Mouse (Mus musculus) kidney, adult 2 months (tissue): ENCODE data around the gene Cd302. TPM values are rescaled to one million over a fixed set of nuclear protein-coding genes. Genes with fewer than 3 reads are reported as not detected.

Source experiments
- DNase-seq: peaks from one replicate; pipeline ENCODE4 v3.0.0; 2021
- H3K27ac ChIP-seq: fragments of 200-500 bp; 2 replicates; pipeline ENCODE4 v1.5.1; 2012; ENCODE audit warnings: low read depth, low read length, control low read depth, inconsistent platforms; ENCODE audit not compliant: insufficient read depth
- H3K27me3 ChIP-seq: fragments of 200-500 bp; replicated peaks from 2 replicates; pipeline ENCODE4 v1.6.1; 2012; ENCODE audit warnings: mild to moderate bottlenecking, moderate library complexity, low read length, inconsistent platforms; ENCODE audit not compliant: control insufficient read depth, insufficient read depth
- H3K36me3 ChIP-seq: fragments of 200-500 bp; 2 replicates; pipeline ENCODE4 v1.6.1; 2012; ENCODE audit warnings: mild to moderate bottlenecking, moderate library complexity, low read length, inconsistent platforms; ENCODE audit not compliant: control insufficient read depth, insufficient read depth
- H3K4me1 ChIP-seq: fragments of 200-500 bp; 2 replicates; pipeline ENCODE4 v1.6.1; 2011; ENCODE audit warnings: low read length; ENCODE audit not compliant: control insufficient read depth, insufficient read depth
- H3K4me3 ChIP-seq: fragments of 200-500 bp; 2 replicates; pipeline ENCODE4 v1.5.1; 2011; ENCODE audit warnings: mild to moderate bottlenecking, low read depth, low read length, control low read depth; ENCODE audit not compliant: insufficient read depth
- CTCF ChIP-seq: fragments of 200-500 bp; conservative IDR thresholded peaks from 2 replicates; pipeline ENCODE4 v1.5.1; 2011; ENCODE audit warnings: low read depth, mild to moderate bottlenecking, control low read depth, low read length, moderate library complexity, mixed read lengths; ENCODE audit not compliant: insufficient read depth, insufficient read length
- POLR2A ChIP-seq: fragments of 200-500 bp; IDR thresholded peaks from one replicate; pipeline ENCODE4 v1.6.1; 2011; ENCODE audit warnings: low read depth, low read length, control low read depth
- WGBS: fragments of 180-500 bp; shearing (Covaris S2); methylation state at CpG from one replicate; pipeline ENCODE4 v1.1.7; 2018; 5-methylcytosine and 5-hydroxymethylcytosine counted together
- polyA plus RNA-seq: library from polyadenylated mRNA; depleted of rRNA; stranded (reverse); fragments of >200 nt; gene quantifications from 2 replicates; pipeline ENCODE4 v1.2.3, GENCODE M21; 2012

Cd302 gene
- polyA plus RNA-seq, 1 experiment: 47.4 TPM

- TF ChIP-seq POLR2A (no peak), CTCF (no peak)
Observed at GRCm38 (mm10) chr2:60298266-60298665, 14.0 kb upstream of the Cd302 start.

DNA sequence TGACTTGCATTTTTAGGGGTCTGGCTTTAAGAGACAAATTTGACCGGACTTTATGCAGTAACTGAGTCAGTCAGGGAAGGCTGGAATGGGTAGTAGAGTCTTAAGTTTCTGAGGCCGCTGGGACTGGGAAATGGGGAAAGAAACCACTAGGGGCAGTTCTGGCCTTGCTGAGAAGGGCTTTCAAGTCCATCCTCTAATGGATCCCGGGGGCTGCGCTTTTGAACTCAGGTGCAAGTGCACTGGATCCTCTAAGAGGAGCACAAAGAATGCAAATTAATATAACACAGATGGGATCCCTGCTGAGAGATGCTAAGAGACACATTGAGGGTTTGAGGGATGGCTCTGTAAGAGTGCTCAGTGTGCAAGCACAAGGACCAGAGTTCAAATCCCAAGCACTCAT is 7.1 kb upstream of the Cd302 start:
- TF ChIP-seq CTCF (no peak), POLR2A (no peak)
- no peaks in the 10 kb centered on the region; the same call in 1 of the 2 replicates for H3K4me1 ChIP-seq
- H3K27me3 ChIP-seq: no peaks in the 10 kb centered on the region
- DNase-seq: no peak
- no peaks in the 10 kb centered on the region for H3K36me3 ChIP-seq
- H3K4me3 ChIP-seq: no peak overlapping the region
- WGBS: 88% methylated on average over 4 of the region's 4 CpGs
- H3K27ac ChIP-seq: no peak overlapping the region

More at GRCm38 (mm10) chr2:60298266-60298665, 14.0 kb upstream of the Cd302 start:
- no peaks in the 10 kb centered on the region for H3K36me3 ChIP-seq
- no peaks in the 10 kb centered on the region for H3K27me3 ChIP-seq
- no peak for DNase-seq
- H3K4me1 ChIP-seq: no peaks in the 10 kb centered on the region
- 83% methylated on average over 3 of the region's 3 CpGs for WGBS
- H3K27ac ChIP-seq: no peak overlapping the region
- no peak overlapping the region for H3K4me3 ChIP-seq

DNA sequence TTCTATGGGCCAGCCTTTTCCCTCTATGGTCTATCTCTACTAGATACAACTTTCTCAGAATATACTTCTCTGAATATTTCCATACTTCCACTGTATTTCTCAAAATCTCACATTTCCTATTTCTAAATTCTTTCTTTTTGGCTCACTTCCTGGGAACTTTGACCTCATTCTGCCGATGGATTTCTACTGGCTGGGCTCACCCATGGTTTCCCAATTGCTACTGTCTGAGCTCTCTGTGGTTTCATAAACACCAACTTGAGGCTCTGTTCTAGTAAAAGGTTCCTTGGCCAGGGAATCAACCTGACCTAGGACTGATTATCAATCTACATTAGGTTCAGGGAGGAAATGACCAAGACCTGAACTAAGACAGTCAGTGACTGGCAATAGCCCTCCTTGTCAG is 5.2 kb upstream of the Cd302 start:
- WGBS: 16% methylated on average over 1 of the region's 1 CpGs
- TF ChIP-seq CTCF (no peak), POLR2A (no peak)
- H3K36me3 ChIP-seq: no peaks in the 10 kb centered on the region
- no peaks in the 10 kb centered on the region; the same call in 1 of the 2 replicates for H3K4me1 ChIP-seq
- no peak for DNase-seq
- H3K4me3 ChIP-seq: no peak overlapping the region
- H3K27me3 ChIP-seq: no peaks in the 10 kb centered on the region
- H3K27ac ChIP-seq: no peak overlapping the region

GRCm38 (mm10) chr2:60288606-60289005 is 4.3 kb upstream of the Cd302 start:
- H3K27me3 ChIP-seq: no peaks in the 10 kb centered on the region
- no peak overlapping the region; the same call in 1 of the 2 replicates for H3K27ac ChIP-seq
- no peak for DNase-seq
- no peaks in the 10 kb centered on the region for H3K36me3 ChIP-seq
- H3K4me1 ChIP-seq: no peaks in the 10 kb centered on the region; the same call in 1 of the 2 replicates
- WGBS: 74% methylated on average over 4 of the region's 4 CpGs
- no peak for TF ChIP-seq CTCF
- TF ChIP-seq POLR2A: no peak
- no peak overlapping the region for H3K4me3 ChIP-seq

DNA sequence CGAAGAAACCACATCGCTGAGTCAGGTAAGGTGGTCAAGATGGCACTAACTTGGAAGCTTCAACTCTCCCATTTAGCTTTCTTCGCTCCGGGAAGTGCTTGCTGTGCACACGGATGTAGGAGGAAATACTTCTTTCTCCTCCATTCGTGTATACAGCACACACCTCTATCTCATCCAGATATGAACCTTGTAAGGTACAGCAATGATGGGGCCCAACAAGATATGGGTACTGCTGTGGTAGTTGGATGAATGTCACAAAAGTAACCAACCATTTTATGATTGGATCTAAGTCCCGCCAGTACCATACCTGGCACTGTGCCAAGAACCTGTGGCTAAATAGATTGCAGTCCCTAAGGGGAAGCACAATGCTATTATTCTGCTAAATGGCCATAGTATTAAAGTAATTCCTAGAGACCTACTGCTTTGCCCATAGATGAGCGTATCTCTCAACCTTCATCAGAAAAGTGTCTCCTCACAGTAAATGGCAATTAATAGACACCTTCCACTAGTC is 874 bp upstream of the Cd302 start:
- Histone ChIP-seq H3K36me3 (no peaks in the 10 kb centered on the region), H3K4me1 (no peaks in the 10 kb centered on the region; the same call in 1 of the 2 replicates), H3K27me3 (no peaks in the 10 kb centered on the region), H3K4me3 (no peak overlapping the region), H3K27ac (no peak overlapping the region)
- no peak for DNase-seq
- WGBS: 84% methylated on average over 8 of the region's 8 CpGs
- TF ChIP-seq POLR2A (no peak), CTCF (no peak)

GRCm38 (mm10) chr2:60283751-60284466 is 379 bp downstream of the Cd302 start:
- DNase-seq: peak; percentile 84
- TF ChIP-seq CTCF (no peak), POLR2A (no peak)
- Histone ChIP-seq H3K27ac (peak overlapping the region; percentile 71), H3K4me1 (no peaks in the 10 kb centered on the region; the same call in 1 of the 2 replicates), H3K27me3 (no peaks in the 10 kb centered on the region), H3K36me3 (no peaks in the 10 kb centered on the region), H3K4me3 (peak overlapping the region; percentile 81)
- under 1% methylated on average over 42 of the region's 42 CpGs for WGBS

DNA sequence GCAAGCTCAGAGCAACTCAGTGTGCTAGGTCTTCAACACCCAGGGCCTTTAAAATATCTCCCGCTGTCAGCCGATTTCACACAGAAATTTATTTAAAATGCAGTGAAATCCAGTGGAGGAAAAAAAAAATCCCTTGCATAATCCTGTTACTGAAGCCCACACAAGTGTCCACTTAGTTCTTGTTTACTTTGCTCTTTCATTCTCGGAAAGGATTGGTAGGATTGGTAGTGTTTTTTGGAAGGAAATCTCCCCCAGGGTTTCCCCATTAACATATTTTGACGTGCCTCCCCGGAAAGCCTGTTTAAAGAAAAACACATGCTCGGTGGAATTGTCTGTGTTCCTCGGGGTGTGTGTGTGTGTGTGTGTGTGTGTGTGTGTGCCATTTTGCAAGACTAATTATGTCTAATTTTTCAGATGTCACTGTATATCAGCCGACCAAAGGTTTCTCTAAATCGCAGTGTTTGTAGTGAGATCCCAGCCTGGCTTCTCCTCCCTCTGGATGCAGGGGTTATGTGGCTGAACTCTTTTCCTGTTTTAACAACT is 1.0 kb downstream of the Cd302 start:
- no peaks in the 10 kb centered on the region for H3K36me3 ChIP-seq
- 13% methylated on average over 9 of the region's 9 CpGs for WGBS
- no peak for TF ChIP-seq POLR2A
- no peak for TF ChIP-seq CTCF
- peak overlapping the region; percentile 81 for H3K4me3 ChIP-seq
- no peak overlapping the region; the same call in 1 of the 2 replicates for H3K27ac ChIP-seq
- no peaks in the 10 kb centered on the region; the same call in 1 of the 2 replicates for H3K4me1 ChIP-seq
- no peaks in the 10 kb centered on the region for H3K27me3 ChIP-seq
- peak; percentile 45 for DNase-seq
